Comparison of ENCODE assay signal across 26 mouse cellular contexts in genomic region chr13:74034756-74035155, GRCm38 (mm10). TPM values are rescaled to one million over a fixed set of nuclear protein-coding genes. Genes with fewer than 3 reads are reported as not detected.
DNase-seq lines count a peak whose midpoint lies in the region; ATAC-seq lines count a peak whose summit lies in the region.
"Had no signal": no experiment of that assay in that cellular context is flagged by ENCODE, and none has a peak within 500 bp of the region (broad histone marks: within the 10 kb centered on the region; RNA-seq: fewer than 3 reads in every experiment).

No protein-coding gene starts in this region.

- H3K27me3 ChIP-seq in forebrain, embryonic 16.5 days (replicated peaks; ENCODE audit: control insufficient read depth, insufficient read depth, low read length), result no peaks in the 10 kb centered on the region
- H3K27me3 ChIP-seq: embryonic facial prominence, embryonic 12.5 days; heart, embryonic 15.5 days; liver, embryonic 12.5 days; megakaryocyte, embryonic 14.5 days; midbrain, embryonic 12.5 days had no signal

- no peak overlapping the region for H3K9ac ChIP-seq in forebrain, embryonic 16.5 days (replicated peaks; ENCODE audit: low read depth, low read length)
- H3K9ac ChIP-seq: embryonic facial prominence, embryonic 12.5 days; heart, embryonic 15.5 days; liver, embryonic 12.5 days; liver, postnatal 0 days; midbrain, embryonic 12.5 days had no signal

- H3K4me3 ChIP-seq in forebrain, embryonic 16.5 days (replicated peaks; ENCODE audit: low read length), result no peak overlapping the region
- H3K4me3 ChIP-seq: embryonic facial prominence, embryonic 12.5 days; heart, embryonic 10.5 days; heart, embryonic 15.5 days; liver, embryonic 12.5 days; megakaryocyte, embryonic 14.5 days; midbrain, embryonic 12.5 days had no signal

- WGBS in forebrain, embryonic 16.5 days, result 58% methylated on average over 2 of the region's 2 CpGs

- 0 out of 2 replicates have a peak, but pooled peaks cover 3% of the 10 kb centered on the region for H3K36me3 ChIP-seq in forebrain, embryonic 16.5 days (ENCODE audit: control insufficient read depth, insufficient read depth)

- H3K4me1 ChIP-seq in forebrain, embryonic 16.5 days (replicated peaks; ENCODE audit: control insufficient read depth, insufficient read depth, low read length), result no peaks in the 10 kb centered on the region; the same call in 1 of the 2 replicates
- H3K4me1 ChIP-seq: embryonic facial prominence, embryonic 12.5 days; heart, embryonic 10.5 days; heart, embryonic 15.5 days; liver, embryonic 12.5 days; midbrain, embryonic 12.5 days had no signal

- no peak overlapping the region for H3K27ac ChIP-seq in forebrain, embryonic 16.5 days (ENCODE audit: low read length)
- H3K27ac ChIP-seq: embryonic facial prominence, embryonic 12.5 days; heart, embryonic 10.5 days; heart, embryonic 15.5 days; liver, embryonic 12.5 days; midbrain, embryonic 12.5 days had no signal

- DNase-seq in layer of hippocampus, adult 11-12 months (ENCODE audit: low spot score), result peak; percentile 58
- DNase-seq in layer of hippocampus, adult 9-10 months (ENCODE audit: low spot score), result no peak
- peak; percentile 53 to 76 for DNase-seq in layer of hippocampus, adult 8-10 months (ENCODE audit: low spot score in 2 of 2)
- DNase-seq in heart, adult 11 months, result no peak
- no peak for DNase-seq in kidney, adult 11 months
- DNase-seq: adrenal gland, adult 2 months; adrenal gland, postnatal 36 days; B cell, adult 2 months; cerebellum, adult 9-11 months; embryo, embryonic 11 days; gastrocnemius, postnatal 14 days; kidney, adult 9 months; kidney, postnatal 14 days; left cerebral cortex, postnatal 4 days; liver, postnatal 0 days; lung, postnatal 4 days; right cerebral cortex, postnatal 14 days had no signal

- no peaks in the 10 kb centered on the region for H3K9me3 ChIP-seq in forebrain, embryonic 16.5 days (ENCODE audit: control insufficient read depth, low read length)
- H3K9me3 ChIP-seq: embryonic facial prominence, embryonic 12.5 days; heart, embryonic 10.5 days; heart, embryonic 15.5 days; liver, embryonic 12.5 days; megakaryocyte, embryonic 14.5 days; midbrain, embryonic 12.5 days had no signal

- ATAC-seq in forebrain, embryonic 16.5 days, result peak; percentile 69
- ATAC-seq: intestine, embryonic 16.5 days; liver, embryonic 12.5 days; liver, postnatal 0 days had no signal

- H3K4me2 ChIP-seq in forebrain, embryonic 16.5 days (ENCODE audit: low read length), result no peak overlapping the region
- H3K4me2 ChIP-seq: embryonic facial prominence, embryonic 12.5 days; heart, embryonic 15.5 days; liver, embryonic 12.5 days; midbrain, embryonic 12.5 days had no signal

RNA-seq across cellular contexts. Expression of gene Tppp, which starts 25.5 kb away (rescaled TPM):
- 9.6 and 10.7 TPM in 2 replicates for polyA plus RNA-seq in forebrain, embryonic 16.5 days (2015; fragmentation: Nextera tagmentation; extraction: Ambion mirVana)
- 100 to 1,000 TPM; 243 to 278 (median 268) TPM for total RNA-seq in layer of hippocampus, adult 8-10 months (2022)
- total RNA-seq: granulocyte monocyte progenitor cell, adult 5-6 weeks had no signal

RNA-seq across cellular contexts. Expression of gene Cep72, which starts 27.3 kb away (rescaled TPM):
- polyA plus RNA-seq in forebrain, embryonic 16.5 days (2015; fragmentation: Nextera tagmentation; extraction: Ambion mirVana), result 10.3 and 10.4 TPM in 2 replicates
- 1 to 10 TPM; 1.0 to 2.4 (median 1.1) TPM for total RNA-seq in layer of hippocampus, adult 8-10 months (2022)

Comparison
In these comparisons a context has a peak if more than half of its experiments do, and no peak if none do; other contexts are left out.
1. DNase-seq: peak in layer of hippocampus, adult 11-12 months (single experiment) and layer of hippocampus, adult 8-10 months (2 of 2); none in layer of hippocampus, adult 9-10 months (single experiment), heart, adult 11 months (single experiment) and kidney, adult 11 months (single experiment).